Mouse (Mus musculus) ovary, postnatal 36 days (tissue): Measurements from ENCODE around the gene Sertad3.
A peak's percentile ranks its signal among the peaks of the same experiment; 100 is the strongest.
"Not testable (repeated sequence)": the region's sequence is repeated elsewhere in the genome, so short reads cannot be mapped to it uniquely, and the experiment has no call there.

Experiments
- DNase-seq: peaks from one replicate; pipeline ENCODE4 v3.0.0; 2022; ENCODE audit warnings: low spot score, mixed read lengths

Sertad3 gene

GRCm38 (mm10) chr7:27493022-27493421, 19.5 kb downstream of the Sertad3 start:
- no peak for DNase-seq

GRCm38 (mm10) chr7:27493450-27493849, 19.9 kb downstream of the Sertad3 start:
- DNase-seq: no peak

- DNase-seq: not testable (repeated sequence)
Measured at GRCm38 (mm10) chr7:27494659-27495367, 21.2 kb downstream of the Sertad3 start.

- DNase-seq: no peak
Measured at GRCm38 (mm10) chr7:27499036-27499435, 25.5 kb downstream of the Sertad3 start, which contains the start of gene Prx. Gene Prx (plus strand): TSS chr7:27499324.

- DNase-seq: no peak
Measured at GRCm38 (mm10) chr7:27501620-27502019, 28.1 kb downstream of the Sertad3 start.

GRCm38 (mm10) chr7:27506765-27507370, 33.3 kb downstream of the Sertad3 start:
- no peak for DNase-seq

GRCm38 (mm10) chr7:27507711-27508647, 34.4 kb downstream of the Sertad3 start:
- DNase-seq: peak; percentile 99

- peak; percentile 62 for DNase-seq
Measured at GRCm38 (mm10) chr7:27508648-27509005, 35.1 kb downstream of the Sertad3 start.

GRCm38 (mm10) chr7:27510809-27511208, 37.2 kb downstream of the Sertad3 start:
- no peak for DNase-seq

- DNase-seq: no peak
Measured at GRCm38 (mm10) chr7:27514961-27515360, 41.4 kb downstream of the Sertad3 start.

- no peak for DNase-seq
Measured at GRCm38 (mm10) chr7:27518314-27518713, 44.7 kb downstream of the Sertad3 start.

- no peak for DNase-seq
Measured at GRCm38 (mm10) chr7:27520104-27520503, 46.5 kb downstream of the Sertad3 start.

GRCm38 (mm10) chr7:27520599-27520998, 47.0 kb downstream of the Sertad3 start:
- DNase-seq: no peak

- DNase-seq: no peak
Measured at GRCm38 (mm10) chr7:27522967-27523366, 49.4 kb downstream of the Sertad3 start, which contains the start of gene Hipk4. Gene Hipk4 (plus strand): TSS chr7:27523267.

GRCm38 (mm10) chr7:27523805-27524204, 50.2 kb downstream of the Sertad3 start:
- no peak for DNase-seq

- DNase-seq: peak; percentile 77
Measured at GRCm38 (mm10) chr7:27526039-27526827, 52.7 kb downstream of the Sertad3 start.
